Mouse (Mus musculus) ES-E14 (cell line): ENCODE results near the gene Grpr.

Source experiments
- CHD2 ChIP-seq: IDR thresholded peaks from 2 replicates; pipeline ENCODE4 v1.6.1; 2014; ENCODE audit warnings: mild to moderate bottlenecking, low read depth, low read length, inconsistent platforms
- MAFK ChIP-seq: IDR thresholded peaks from 2 replicates; pipeline ENCODE4 v1.6.1; 2014; ENCODE audit warnings: mild to moderate bottlenecking, low read depth, low read length, inconsistent platforms; ENCODE audit not compliant: insufficient read depth
- ZC3H11A ChIP-seq: IDR thresholded peaks from 2 replicates; pipeline ENCODE4 v1.6.1; 2012; ENCODE audit warnings: low read depth, mild to moderate bottlenecking, inconsistent platforms, low read length, borderline replicate concordance
- ZNF384 ChIP-seq: IDR thresholded peaks from 2 replicates; pipeline ENCODE4 v1.6.1; 2012; ENCODE audit warnings: low read depth, low read length, inconsistent platforms

DNA sequence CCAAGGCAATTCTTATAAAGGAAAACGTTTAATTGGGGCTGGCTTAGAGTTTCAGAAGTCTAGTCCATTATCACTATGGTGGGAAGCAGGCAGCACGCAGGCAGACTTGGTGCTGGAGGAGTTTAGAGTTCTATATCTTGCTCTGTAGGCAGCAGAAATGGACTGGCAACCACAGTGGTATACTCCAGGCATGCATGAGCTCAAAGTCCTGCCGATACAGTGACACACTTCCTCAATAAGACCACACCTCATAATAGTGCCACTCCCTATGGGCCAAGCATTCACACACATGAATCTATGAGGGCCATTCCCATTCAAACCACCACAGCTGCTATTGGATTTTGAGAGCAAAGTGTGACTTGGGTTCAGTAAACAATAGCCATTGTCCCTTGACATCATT is 47.4 kb downstream of the Grpr start:
- TF ChIP-seq ZNF384 (no peak), ZC3H11A (no peak), MAFK (no peak), CHD2 (no peak)
